Mouse (Mus musculus): ENCODE results near the gene Arhgef16. TPM values are rescaled to one million over a fixed set of nuclear protein-coding genes. Genes with fewer than 3 reads are reported as not detected.
A peak's percentile ranks its signal among the peaks of the same experiment; 100 is the strongest.

The Arhgef16 gene
- polyA plus RNA-seq, 1 experiment from 2014 or later = 1.4 TPM

DNA sequence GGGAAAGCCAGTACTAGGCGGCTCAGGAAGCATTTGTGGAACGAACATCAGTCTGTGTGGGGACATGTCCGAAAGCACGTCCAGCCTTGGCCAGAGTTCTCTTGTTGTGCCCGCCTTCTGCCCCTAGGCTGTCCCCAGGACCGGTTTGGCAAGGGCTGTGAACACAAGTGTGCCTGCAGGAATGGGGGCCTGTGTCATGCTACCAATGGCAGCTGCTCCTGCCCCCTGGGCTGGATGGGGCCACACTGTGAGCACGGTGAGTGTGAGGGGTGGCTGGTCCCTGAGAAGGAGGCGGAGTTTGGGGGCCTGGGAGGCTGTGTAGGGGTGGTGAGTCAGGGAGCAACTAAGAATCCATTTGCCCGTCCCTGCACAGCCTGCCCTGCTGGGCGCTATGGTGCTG is 32.0 kb downstream of the Arhgef16 start:
- DNase-seq (ENCODE audit: low spot score) = no peak
- peaks cover 51% of the 10 kb centered on the region for H3K36me3 ChIP-seq
- H3K4me1 ChIP-seq = no peaks in the 10 kb centered on the region
- H3K4me3 ChIP-seq = no peak overlapping the region
- H3K27ac ChIP-seq (replicated peaks) = no peak overlapping the region; the same call in 1 of the 2 replicates
- H3K27me3 ChIP-seq (ENCODE audit: low read depth, poor library complexity, severe bottlenecking) = no peaks in the 10 kb centered on the region
- WGBS = 61% methylated on average over 10 of the region's 10 CpGs
- no peaks in the 10 kb centered on the region for H3K9me3 ChIP-seq (replicated peaks)

DNA sequence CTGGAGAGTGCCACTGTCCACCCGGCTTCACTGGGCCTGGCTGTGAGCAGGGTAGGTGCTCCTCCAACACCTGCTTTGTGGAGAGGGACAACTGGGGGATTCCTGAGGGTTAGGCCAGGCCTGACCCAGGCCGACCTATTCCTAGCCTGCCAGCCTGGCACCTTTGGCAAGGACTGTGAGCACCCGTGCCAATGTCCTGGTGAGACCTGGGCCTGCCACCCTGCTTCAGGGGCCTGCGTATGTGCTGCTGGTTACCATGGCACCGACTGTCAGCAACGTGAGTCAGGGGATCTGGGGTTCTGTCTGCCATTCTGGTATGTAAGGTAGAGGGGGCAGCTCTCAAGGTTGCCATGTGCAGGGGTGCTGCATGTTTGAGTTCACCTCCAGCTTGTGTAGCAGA is 34.0 kb downstream of the Arhgef16 start:
- Histone ChIP-seq H3K36me3 (peaks cover 62% of the 10 kb centered on the region), H3K4me3 (no peak overlapping the region), H3K4me1 (no peaks in the 10 kb centered on the region), H3K9me3 (replicated peaks) (peaks cover 7% of the 10 kb centered on the region; the same call in 1 of the 2 replicates), H3K27me3 (ENCODE audit: low read depth, poor library complexity, severe bottlenecking) (no peaks in the 10 kb centered on the region), H3K27ac (replicated peaks) (no peak overlapping the region; the same call in 1 of the 2 replicates)
- 88% methylated on average over 6 of the region's 6 CpGs for WGBS
- DNase-seq (ENCODE audit: low spot score) = no peak

DNA sequence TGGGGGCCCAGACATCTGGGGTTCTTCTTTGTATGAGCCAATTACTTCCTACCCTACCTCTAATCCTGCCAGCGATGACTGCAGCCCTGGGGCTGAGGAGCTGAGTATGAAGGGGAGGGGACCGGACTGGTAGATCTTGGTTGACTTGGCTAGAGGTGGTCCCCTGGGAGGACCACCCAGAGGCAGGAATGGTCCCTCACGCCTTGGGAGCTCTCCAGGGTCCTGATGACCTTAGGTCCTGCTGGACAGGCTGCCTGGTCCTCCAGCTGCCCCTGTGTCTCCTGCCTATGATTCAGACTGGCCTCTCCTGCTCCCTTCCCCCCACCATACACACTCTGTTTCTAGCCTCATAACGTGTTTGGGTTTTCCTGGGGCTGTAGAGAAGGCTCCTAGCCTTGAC is 39.4 kb downstream of the Arhgef16 start:
- Histone ChIP-seq H3K9me3 (replicated peaks) (peaks cover 7% of the 10 kb centered on the region; the same call in 1 of the 2 replicates), H3K27ac (replicated peaks) (no peak overlapping the region), H3K36me3 (peaks cover 32% of the 10 kb centered on the region), H3K27me3 (ENCODE audit: low read depth, poor library complexity, severe bottlenecking) (no peaks in the 10 kb centered on the region), H3K4me1 (no peaks in the 10 kb centered on the region), H3K4me3 (no peak overlapping the region)
- 57% methylated on average over 4 of the region's 4 CpGs for WGBS
- no peak for DNase-seq (ENCODE audit: low spot score)

DNA sequence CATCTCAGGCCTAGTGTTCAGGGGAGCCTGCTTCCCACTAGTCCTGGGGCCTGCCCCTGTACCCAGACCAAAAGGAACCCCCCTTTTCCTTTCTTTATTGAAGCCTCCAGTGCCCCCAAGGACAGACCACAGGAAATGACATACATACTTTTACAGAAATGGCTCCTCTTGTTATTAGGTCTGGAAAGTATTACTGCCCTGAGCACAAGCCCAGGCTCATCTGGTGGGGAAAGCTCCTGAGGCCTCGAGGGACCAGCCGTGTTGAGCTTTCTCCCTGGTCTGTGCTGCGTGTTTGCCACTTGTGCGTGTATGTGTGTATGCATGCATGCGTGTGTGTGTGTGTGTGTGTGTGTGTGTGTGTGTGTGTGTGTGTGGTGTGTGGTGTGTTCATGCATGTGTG is 40.7 kb downstream of the Arhgef16 start:
- WGBS = 90% methylated on average over 5 of the region's 5 CpGs
- H3K4me3 ChIP-seq = no peak overlapping the region
- no peaks in the 10 kb centered on the region for H3K4me1 ChIP-seq
- H3K9me3 ChIP-seq (replicated peaks) = peaks cover 7% of the 10 kb centered on the region; the same call in 1 of the 2 replicates
- no peak overlapping the region for H3K27ac ChIP-seq (replicated peaks)
- no peaks in the 10 kb centered on the region for H3K27me3 ChIP-seq (ENCODE audit: low read depth, poor library complexity, severe bottlenecking)
- H3K36me3 ChIP-seq = peaks cover 32% of the 10 kb centered on the region
- DNase-seq (ENCODE audit: low spot score) = no peak

DNA sequence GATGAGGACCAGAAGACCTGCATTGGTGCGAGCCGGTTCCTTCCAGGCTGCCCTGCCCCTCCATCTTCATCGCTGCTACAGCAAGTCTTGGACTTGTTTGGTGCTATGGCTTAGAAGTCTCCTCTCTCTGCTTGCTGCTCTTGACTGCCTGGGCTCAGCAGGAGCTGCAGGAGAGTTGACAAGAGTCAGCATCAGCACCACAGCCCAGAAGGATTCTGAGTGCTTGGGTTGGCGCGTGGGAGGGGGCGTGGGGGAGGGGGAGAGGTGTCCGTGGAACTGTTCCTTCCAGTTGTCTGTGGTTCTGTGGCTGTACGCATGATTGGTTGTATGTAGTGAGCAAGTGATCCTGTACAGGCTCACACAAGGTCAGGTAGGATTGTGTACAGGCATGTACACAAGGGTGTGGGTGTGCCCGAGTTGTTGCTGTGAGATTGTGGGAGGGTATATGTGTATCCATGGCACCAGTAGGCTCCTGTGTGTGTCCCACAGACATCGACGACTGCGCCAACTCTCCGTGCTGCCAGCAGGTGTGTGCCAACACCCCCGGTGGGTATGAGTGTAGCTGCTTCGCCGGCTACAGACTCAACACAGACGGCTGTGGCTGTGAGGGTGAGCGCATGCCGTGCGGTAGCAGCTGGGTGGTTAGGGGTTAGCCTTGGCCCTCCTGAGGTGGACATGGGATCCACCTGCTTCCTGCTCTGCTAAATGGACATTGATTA is 48.8 kb downstream of the Arhgef16 start:
- Histone ChIP-seq H3K27ac (replicated peaks) (no peak overlapping the region), H3K4me3 (no peak overlapping the region), H3K9me3 (replicated peaks) (no peaks in the 10 kb centered on the region), H3K36me3 (peaks cover 3% of the 10 kb centered on the region; the same call in 1 of the 2 replicates), H3K27me3 (ENCODE audit: low read depth, poor library complexity, severe bottlenecking) (peaks cover 17% of the 10 kb centered on the region; the same call in 1 of the 2 replicates), H3K4me1 (peaks cover 22% of the 10 kb centered on the region)
- no peak for DNase-seq (ENCODE audit: low spot score)
- WGBS = 92% methylated on average over 20 of the region's 20 CpGs

DNA sequence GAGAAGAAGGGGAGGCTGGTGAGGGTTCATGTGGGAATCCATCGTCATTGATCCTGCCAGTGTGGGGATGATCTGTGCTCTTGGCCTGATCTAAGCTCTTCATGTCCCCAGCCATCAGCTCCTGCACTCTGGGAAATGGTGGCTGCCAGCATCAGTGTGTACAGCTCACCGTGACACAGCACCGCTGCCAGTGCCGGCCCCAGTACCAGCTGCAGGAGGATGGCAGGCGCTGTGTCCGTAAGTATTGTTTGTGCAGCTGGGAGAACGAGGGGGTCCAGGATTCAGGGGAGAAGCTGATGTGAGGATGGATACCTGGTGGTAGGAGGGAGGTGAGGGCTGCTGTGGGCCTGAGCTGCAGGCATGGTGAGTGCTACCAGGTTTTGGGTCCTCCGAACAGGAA is 52.2 kb downstream of the Arhgef16 start:
- DNase-seq (ENCODE audit: low spot score) = no peak
- 67% methylated on average over 8 of the region's 8 CpGs for WGBS
- peaks cover under 1% of the 10 kb centered on the region; the same call in 1 of the 2 replicates for H3K36me3 ChIP-seq
- H3K27ac ChIP-seq (replicated peaks) = peak overlapping the region; percentile 52; the same call in 1 of the 2 replicates
- H3K9me3 ChIP-seq (replicated peaks) = no peaks in the 10 kb centered on the region
- peaks cover 41% of the 10 kb centered on the region for H3K4me1 ChIP-seq
- peaks cover 21% of the 10 kb centered on the region; the same call in 1 of the 2 replicates for H3K27me3 ChIP-seq (ENCODE audit: low read depth, poor library complexity, severe bottlenecking)
- no peak overlapping the region for H3K4me3 ChIP-seq

DNA sequence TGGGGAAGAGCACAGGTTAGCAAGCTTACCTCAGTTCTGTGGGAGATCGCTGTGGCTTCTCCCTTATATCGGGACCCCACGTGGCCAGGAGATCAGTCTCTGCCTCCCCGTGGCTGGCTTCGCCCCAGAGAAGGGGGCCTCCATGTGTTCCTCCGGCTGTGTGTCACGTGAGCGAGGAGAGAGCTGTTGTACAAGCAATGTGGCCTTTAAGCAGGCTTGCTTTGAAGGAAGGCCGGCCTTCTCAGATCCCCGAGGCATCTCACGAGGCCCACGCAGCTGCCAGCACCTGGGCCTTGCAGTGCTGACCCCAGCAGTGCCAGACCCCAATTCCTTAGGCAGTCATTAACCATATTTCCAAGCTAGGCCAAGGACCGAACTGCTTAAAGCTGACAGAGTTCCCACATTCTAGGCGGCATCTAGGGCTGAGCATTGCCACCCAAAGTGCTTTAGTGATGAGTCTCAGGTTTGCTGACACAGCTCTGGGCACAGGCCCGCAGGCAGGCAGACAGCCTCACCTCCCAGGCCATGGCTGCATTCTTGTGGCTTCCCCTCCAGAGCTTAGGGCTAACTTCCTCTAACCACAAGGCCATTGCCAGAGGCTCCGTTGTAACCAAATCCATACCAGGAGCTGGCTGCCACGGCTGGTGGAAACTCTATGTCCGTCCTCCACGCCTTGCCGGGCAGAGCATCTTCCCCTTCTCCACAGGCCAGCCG is 53.2 kb downstream of the Arhgef16 start:
- Histone ChIP-seq H3K36me3 (no peaks in the 10 kb centered on the region), H3K27ac (replicated peaks) (peak overlapping the region; percentile 52; the same call in 1 of the 2 replicates), H3K4me1 (peaks cover 41% of the 10 kb centered on the region), H3K4me3 (no peak overlapping the region), H3K27me3 (ENCODE audit: low read depth, poor library complexity, severe bottlenecking) (peaks cover 21% of the 10 kb centered on the region; the same call in 1 of the 2 replicates), H3K9me3 (replicated peaks) (no peaks in the 10 kb centered on the region)
- 75% methylated on average over 21 of the region's 21 CpGs for WGBS
- DNase-seq (ENCODE audit: low spot score) = no peak

DNA sequence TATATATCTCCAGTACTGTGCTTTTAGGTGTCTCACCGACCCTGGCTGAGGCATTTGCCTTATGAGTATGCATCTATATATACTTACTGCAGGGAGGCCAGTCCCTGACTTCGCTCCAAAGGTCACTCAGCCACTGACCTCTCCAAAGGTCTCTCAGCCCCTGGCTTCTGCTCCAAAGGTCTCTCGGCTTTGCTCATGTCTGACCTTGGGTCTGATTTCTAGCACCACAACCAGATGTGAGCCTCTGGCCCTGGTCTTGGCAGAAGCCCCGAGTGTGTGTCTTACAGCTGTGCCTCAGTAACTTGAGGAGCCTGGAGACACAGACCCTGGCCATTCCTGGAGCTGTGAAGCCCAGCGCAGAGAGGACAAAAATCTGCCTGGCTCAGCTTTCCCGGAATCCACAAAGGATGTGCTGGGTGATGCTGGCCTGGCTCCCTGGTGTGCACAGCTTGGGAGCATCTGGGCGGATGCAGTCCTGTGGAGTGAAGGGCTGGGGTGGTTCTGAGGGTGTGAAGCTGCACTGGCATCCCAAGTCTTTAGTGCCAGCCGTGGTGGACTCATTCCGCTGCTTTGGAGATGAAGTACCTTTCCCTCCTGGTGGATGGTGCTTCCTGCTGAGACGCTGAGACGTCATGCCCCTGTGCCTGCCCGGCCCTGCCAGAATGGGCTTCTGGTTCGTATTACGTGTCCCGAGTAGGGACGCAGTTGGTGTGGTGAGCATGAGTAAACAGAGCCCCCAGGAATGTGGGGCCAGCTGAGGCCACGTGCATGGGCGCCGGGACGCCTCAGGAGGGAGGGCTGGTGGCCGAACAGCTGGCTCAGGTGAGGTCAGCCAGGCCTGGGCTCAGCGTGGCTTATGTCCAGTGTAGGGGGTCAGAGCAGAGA is 54.0 kb downstream of the Arhgef16 start:
- 39% methylated on average over 22 of the region's 22 CpGs for WGBS
- Histone ChIP-seq H3K27ac (replicated peaks) (peak overlapping the region; percentile 64; the same call in 1 of the 2 replicates), H3K9me3 (replicated peaks) (no peaks in the 10 kb centered on the region), H3K27me3 (ENCODE audit: low read depth, poor library complexity, severe bottlenecking) (peaks cover 21% of the 10 kb centered on the region; the same call in 1 of the 2 replicates), H3K4me1 (peaks cover 41% of the 10 kb centered on the region), H3K4me3 (0 out of 2 replicates have a peak overlapping the region, but pooled peaks have one; percentile 51), H3K36me3 (no peaks in the 10 kb centered on the region)
- DNase-seq (ENCODE audit: low spot score) = no peak

DNA sequence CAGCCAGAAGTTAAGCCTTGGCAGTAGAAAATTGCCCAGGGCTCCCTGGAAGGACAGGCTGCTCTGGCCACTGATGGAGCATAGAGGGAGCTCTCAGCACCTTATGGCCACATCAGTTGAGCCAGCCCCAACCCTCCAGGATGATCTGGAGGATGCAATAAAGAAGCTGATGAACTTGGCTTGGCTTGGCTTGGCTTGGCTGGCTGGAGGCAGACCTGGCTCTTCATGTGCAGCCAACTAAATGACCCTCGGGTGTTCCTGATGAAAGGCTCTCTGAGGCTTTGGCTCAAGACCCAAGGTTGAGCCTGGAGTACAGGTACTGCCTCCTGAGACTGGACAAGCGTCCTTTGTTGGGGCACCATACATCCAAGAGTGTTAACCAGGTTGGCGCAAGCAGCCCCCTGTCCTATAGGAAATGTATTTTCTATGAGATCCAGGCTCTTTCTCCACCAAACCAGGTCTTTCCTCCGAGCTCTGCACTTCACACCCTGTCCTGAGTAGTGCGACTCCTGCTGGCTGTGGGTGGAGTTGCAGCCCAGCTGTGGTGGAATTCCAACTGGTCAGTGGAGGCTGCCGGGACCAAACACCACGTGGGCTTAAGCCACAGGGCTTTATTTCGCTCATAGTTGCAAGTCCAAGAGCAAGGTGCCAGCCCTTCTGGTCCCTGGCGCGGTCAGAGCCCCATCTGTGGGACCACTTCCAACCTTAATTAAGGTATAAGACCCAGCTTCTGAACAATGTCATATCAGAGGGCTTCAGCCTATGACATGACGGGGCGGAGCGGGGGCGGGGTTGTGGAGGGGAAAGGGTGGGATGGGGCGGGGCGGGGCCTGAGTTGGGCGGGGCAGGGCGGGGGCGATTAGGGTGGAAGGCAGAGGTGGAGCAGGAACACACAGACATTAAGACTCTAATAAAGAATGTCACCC is 55.1 kb downstream of the Arhgef16 start:
- DNase-seq (ENCODE audit: low spot score) = peak; percentile 93
- peaks cover 41% of the 10 kb centered on the region for H3K4me1 ChIP-seq
- H3K4me3 ChIP-seq = peak overlapping the region; percentile 51
- no peaks in the 10 kb centered on the region for H3K9me3 ChIP-seq (replicated peaks)
- peaks cover 21% of the 10 kb centered on the region; the same call in 1 of the 2 replicates for H3K27me3 ChIP-seq (ENCODE audit: low read depth, poor library complexity, severe bottlenecking)
- 9% methylated on average over 19 of the region's 19 CpGs for WGBS
- H3K27ac ChIP-seq (replicated peaks) = peak overlapping the region; percentile 64
- H3K36me3 ChIP-seq = no peaks in the 10 kb centered on the region

DNA sequence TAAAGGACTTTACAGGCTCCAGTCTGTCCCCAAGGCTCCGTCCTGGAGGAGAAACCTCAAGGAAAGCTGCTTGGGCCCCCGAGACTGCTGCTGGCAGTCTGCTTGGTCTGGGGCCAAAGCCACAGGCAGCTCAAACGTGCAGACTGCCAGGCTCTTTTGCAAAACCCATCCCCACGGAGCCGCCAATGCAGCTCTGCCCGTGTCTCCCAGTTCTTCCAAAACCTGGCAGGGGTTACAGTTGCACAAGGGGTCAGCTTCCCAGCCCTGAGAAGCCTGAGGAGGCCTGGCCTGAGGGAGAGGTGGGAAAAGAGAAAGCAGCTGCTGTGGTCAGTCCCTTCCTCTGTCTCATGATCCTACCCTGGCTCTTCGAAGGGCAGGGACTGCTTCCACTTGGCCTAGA is 56.1 kb downstream of the Arhgef16 start:
- WGBS = 84% methylated on average over 7 of the region's 7 CpGs
- H3K4me1 ChIP-seq = peaks cover 41% of the 10 kb centered on the region
- H3K9me3 ChIP-seq (replicated peaks) = no peaks in the 10 kb centered on the region
- H3K4me3 ChIP-seq = no peak overlapping the region
- no peaks in the 10 kb centered on the region for H3K36me3 ChIP-seq
- DNase-seq (ENCODE audit: low spot score) = no peak
- H3K27ac ChIP-seq (replicated peaks) = no peak overlapping the region
- peaks cover 21% of the 10 kb centered on the region for H3K27me3 ChIP-seq (ENCODE audit: low read depth, poor library complexity, severe bottlenecking)

DNA sequence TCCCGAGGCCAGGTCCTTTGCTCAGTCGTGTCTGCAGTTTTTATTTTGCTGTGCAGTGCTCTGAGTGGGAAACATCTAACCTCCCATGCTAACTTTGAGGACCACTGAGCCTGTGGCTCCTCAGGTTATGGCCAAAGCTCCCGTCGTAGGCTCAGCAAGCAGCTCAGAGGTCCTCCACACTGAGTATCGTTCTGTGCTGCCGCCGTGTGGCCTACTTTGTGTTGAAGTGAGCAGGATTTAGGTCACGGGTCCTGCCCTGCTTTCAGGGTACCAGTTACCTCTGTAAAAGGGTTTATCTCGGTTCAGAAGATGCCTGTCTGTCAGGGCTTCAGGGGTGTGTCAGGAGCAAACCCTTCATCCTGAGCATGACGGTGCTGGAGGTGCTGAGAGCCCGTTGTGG is 60.9 kb downstream of the Arhgef16 start:
- Histone ChIP-seq H3K4me1 (peaks cover 25% of the 10 kb centered on the region), H3K27me3 (ENCODE audit: low read depth, poor library complexity, severe bottlenecking) (peaks cover 9% of the 10 kb centered on the region; the same call in 1 of the 2 replicates), H3K27ac (replicated peaks) (no peak overlapping the region), H3K4me3 (no peak overlapping the region), H3K9me3 (replicated peaks) (0 out of 2 replicates have a peak, but pooled peaks cover 3% of the 10 kb centered on the region), H3K36me3 (no peaks in the 10 kb centered on the region)
- 69% methylated on average over 11 of the region's 11 CpGs for WGBS
- DNase-seq (ENCODE audit: low spot score) = no peak

Data from midbrain, embryonic 10.5 days (tissue).